Mouse (Mus musculus) liver, adult 2 months (tissue): ENCODE measurements around the gene Pip5k1b.

Experiments used
- CTCF ChIP-seq: fragments of 200-500 bp; IDR thresholded peaks from 2 replicates; pipeline ENCODE4 v1.5.1; 2011; ENCODE audit warnings: low read depth, low read length, control low read depth
- POLR2A ChIP-seq: fragments of 200-500 bp; IDR thresholded peaks from 2 replicates; pipeline ENCODE4 v1.6.1; 2011; ENCODE audit warnings: low read length, control low read depth; ENCODE audit not compliant: insufficient read depth; ENCODE audit errors: extremely low read depth

GRCm38 (mm10) chr19:24499291-24499690 lies 56.4 kb downstream of the Pip5k1b start:
- no peak for TF ChIP-seq CTCF
- TF ChIP-seq POLR2A = no peak
